Mouse (Mus musculus): ENCODE measurements around the gene Cabp4.
"Not testable (repeated sequence)": the region's sequence is repeated elsewhere in the genome, so short reads cannot be mapped to it uniquely, and the experiment has no call there.

Gene Cabp4

DNA sequence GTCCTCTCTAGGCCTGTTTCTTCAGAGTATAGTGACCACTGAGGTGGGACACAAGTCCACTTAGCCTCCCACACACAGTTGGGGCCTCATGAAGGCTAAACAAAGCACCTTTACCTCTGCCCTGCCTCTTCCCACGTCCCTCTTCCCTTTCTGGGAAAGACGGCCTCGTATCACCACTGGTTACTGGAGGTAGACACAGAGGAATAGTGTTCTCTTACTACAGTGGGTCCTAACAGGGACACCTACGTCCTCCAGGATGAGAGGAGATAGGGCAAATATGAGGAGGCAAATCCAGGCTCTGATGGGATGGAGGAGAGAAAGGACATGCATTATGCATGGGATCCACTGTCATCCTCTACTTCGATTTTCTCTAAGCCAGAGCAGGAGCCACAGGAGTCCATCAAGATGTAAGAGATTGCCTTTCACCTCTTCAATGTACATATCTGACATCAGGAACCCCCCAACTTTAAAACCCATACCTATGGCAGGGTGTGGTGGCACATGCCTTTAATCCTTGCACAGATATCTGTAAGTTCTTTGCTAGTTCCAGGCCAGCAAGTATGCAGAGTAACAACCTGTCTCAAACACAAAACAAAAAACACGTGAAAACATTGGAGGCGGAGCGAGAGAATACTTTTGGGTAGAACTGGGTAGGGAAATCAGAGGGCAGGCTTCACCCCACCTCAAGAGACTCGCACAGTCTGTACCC, 4.1 kb upstream of the Cabp4 start:
- DNase-seq (ENCODE audit: low spot score in 2 of 2): no peak

GRCm38 (mm10) chr19:4147022-4147405, 3.2 kb upstream of the Cabp4 start:
- DNase-seq (ENCODE audit: low spot score in 2 of 2): no peak

DNA sequence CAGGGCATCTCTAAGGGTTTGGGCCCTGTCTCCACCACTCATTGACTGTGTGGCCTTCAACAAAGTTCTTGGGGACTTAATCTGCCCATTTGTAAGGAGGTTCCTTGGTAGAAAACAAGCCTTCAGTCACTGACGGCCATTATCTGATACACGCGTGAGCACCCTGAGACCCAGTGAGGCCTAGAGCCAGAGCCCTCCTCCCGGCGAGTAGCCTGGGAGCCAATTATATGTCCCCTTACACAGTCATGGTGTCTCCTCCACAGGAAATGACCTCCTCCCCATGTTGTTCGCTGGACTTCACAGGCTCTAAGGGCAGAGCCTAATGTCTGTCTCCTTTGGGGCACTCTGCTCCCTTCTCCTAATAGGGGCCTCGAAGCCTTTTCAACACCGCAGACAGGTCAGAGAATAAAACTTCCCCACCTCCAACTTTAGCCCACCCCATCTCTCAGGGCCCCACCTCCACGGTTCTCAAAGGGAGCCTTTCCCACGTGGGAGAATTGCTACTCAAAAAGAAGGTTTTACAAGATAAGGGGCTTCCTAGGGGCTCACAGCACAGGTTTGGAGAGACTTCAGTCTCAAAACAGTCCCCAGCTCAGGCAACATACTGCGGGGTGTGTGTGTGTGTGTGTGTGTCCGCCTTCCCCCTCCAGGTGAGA, 2.7 kb upstream of the Cabp4 start:
- DNase-seq (ENCODE audit: low spot score in 2 of 2): no peak

DNA sequence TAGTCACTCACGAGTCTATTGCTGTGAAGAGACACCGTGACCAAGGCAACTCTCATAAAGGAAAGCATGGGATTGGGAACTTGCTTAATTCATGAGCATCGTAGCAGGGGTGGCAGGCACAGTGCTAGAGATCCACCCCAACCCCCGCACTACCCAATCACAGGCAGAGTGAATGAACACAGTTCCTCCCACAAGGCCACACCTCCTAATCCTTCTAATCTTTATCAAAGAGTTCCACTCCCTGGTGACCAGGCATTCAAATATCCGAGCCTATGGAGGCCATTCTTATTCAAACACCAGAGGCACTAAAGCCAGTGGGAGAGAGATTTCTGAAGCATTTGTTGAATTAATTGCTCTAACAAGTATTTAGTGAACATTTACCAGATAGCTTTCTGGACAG, 2.1 kb upstream of the Cabp4 start:
- DNase-seq (ENCODE audit: low spot score in 2 of 2): no peak

GRCm38 (mm10) chr19:4144550-4145498, 991 bp upstream of the Cabp4 start:
- no peak for DNase-seq (ENCODE audit: low spot score in 2 of 2)

DNA sequence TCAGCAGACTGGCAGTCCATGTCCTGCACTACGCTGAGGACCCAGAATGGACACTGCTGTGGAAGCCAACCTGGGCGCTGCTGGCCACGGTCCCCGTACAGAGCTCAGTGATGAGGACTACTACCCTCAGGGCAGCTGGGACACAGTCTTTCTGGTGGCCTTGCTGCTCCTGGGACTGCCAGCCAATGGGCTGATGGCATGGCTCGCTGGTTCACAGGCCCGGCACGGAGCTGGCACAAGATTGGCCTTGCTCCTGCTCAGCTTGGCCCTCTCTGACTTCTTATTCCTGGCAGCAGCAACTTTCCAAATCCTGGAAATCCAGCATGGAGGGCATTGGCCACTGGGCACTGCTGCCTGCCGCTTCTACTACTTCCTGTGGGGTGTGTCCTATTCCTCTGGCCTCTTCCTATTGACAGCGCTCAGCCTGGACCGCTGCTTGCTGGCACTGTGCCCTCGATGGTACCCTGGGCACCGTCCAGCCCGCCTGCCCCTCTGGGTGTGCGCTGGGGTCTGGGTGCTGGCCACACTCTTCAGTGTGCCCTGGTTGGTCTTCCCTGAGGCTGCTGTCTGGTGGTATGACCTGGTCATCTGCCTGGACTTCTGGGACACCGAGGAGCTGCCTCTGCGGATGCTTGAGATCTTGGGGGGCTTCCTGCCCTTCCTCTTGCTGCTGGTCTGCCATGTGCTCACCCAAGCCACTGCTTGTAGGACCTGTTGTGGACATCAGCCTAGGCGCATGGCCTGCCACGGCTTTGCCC, 1.2 kb downstream of the Cabp4 start:
- no peak for DNase-seq (ENCODE audit: low spot score in 2 of 2)

- no peak for DNase-seq (ENCODE audit: low spot score in 2 of 2)
Measured at GRCm38 (mm10) chr19:4140147-4140546, 3.7 kb downstream of the Cabp4 start.

DNA sequence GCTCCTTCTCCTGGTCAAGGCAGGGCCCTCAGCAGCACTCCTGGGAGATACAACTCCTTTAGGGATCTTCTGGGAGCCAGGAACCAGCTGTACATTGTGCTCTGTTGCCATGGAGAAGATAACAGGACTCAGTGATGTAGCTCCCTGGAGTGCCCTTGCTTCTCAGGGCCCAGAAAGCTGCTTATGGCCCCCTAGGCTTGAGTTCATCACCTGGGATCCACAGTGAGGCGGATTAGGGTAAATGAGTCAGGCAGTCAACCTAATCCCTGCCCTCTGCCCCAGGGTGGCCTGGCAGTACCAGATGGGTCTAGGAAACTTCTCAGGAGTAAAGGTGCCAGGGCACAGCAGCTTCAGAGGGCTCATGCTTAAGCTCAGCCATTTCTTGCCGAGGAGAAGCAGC, 4.4 kb downstream of the Cabp4 start, which contains the start of gene Gpr152:
Gpr152 (plus strand) TSS at position 342 of the 400 bp plus-strand sequence.
- DNase-seq (ENCODE audit: low spot score in 2 of 2): no peak

DNA sequence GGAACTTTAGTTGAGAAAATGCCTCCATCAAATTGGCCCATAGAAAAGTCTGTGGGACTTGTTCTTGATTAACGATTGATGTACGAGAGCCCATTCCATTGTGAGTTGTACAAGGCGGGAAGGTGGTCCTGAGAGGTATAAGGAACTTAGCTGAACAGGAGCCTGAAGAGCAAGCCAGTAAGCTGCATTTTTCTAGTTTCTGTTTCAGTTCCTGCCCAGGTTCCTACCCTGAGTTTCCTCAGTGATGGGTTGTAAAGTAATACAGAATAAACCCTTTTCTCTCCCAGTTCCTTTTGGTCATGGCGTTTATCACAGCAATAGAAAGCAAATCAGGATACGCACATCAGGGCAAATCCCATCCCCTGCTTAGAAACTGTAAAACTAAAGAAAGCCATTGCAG, 5.9 kb downstream of the Cabp4 start:
- no peak for DNase-seq (ENCODE audit: low spot score in 2 of 2)

GRCm38 (mm10) chr19:4136463-4136862, 7.4 kb downstream of the Cabp4 start:
- DNase-seq (ENCODE audit: low spot score in 2 of 2): no peak

DNA sequence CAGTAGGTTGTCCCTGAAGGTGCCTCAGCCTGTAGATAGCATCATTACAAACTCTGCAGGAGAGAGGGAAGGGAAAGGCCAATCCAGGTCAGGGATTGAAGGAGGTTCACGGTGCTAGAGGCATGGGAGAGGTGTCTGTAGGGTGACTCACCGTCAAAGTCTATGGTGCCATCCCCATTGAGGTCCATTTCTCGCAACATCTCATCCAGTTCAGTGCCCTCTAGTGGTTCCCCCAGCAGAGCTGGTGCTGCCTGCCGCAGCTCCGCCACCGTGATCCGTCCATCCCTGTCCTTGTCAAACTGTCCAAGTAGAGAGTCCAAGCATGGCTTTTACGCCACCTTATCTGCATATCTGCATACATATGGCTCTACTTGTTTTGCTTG, 7.9 kb downstream of the Cabp4 start:
- DNase-seq (ENCODE audit: low spot score in 2 of 2): not testable (repeated sequence)

GRCm38 (mm10) chr19:4135229-4135962, 8.4 kb downstream of the Cabp4 start:
- DNase-seq (ENCODE audit: low spot score in 2 of 2): not testable (repeated sequence)

DNA sequence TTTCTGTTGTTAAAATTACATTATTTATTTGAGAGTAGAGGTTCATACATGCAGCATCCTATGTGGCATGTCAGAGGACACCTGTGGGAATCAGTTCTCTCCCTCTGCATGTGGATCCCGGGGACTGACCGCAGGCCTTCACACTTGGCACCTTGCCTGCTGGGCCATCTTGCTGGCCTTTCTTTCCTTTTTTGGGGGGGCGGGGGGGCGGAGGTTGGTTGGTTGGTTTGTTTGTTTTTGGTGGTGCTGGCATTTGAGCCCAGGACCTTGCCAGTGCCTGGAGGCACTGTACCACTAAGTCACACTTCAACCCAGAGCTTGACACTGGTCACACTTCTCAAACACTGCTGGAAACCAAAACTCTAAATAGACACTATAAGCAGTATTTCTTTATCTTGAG, 9.5 kb downstream of the Cabp4 start:
- no peak for DNase-seq (ENCODE audit: low spot score in 2 of 2)

DNA sequence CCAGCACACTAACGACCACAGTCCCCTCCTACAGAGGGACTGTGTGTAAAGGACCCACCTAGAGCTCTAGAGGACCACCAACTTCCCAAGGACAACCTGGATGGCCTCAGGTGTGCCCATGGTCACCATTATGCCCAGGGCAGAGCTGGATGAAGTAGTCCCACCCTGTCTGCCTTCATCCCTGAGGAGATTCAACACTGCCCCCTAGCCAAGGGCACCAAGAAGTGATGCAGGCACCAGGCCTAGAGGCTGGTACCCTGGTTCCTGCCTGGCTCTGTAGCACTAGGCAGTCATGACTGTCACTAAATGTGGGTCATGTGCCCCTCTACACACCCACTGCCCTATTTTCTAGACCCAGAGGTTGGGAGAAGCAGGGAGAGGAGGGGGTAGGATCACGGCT, 12.1 kb downstream of the Cabp4 start:
- DNase-seq (ENCODE audit: low spot score in 2 of 2): no peak

DNA sequence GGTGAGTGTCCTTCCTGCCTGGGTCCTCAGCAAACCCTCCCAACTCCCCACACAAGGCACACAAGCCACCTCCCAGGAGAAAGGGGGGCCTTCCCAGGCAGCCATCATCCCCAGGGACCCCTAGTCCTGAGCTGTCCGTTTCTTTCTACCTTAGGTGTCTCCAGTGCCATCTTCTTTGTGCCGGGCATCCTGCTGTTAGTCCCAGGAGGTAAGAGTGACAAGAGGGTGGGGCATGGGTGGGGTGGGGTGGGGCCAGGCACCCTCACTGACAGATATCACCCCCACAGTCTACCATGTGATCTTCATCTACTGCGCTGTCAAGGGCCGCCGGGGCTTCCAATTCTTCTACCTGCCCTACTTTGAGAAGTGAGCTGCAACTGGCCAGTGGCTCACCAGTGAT, 12.8 kb downstream of the Cabp4 start:
- DNase-seq (ENCODE audit: low spot score in 2 of 2): no peak

- DNase-seq (ENCODE audit: low spot score in 2 of 2): no peak
Measured at GRCm38 (mm10) chr19:4130106-4130505, 13.7 kb downstream of the Cabp4 start.

- no peak for DNase-seq (ENCODE audit: low spot score in 2 of 2)
Measured at GRCm38 (mm10) chr19:4129462-4129861, 14.4 kb downstream of the Cabp4 start.

DNA sequence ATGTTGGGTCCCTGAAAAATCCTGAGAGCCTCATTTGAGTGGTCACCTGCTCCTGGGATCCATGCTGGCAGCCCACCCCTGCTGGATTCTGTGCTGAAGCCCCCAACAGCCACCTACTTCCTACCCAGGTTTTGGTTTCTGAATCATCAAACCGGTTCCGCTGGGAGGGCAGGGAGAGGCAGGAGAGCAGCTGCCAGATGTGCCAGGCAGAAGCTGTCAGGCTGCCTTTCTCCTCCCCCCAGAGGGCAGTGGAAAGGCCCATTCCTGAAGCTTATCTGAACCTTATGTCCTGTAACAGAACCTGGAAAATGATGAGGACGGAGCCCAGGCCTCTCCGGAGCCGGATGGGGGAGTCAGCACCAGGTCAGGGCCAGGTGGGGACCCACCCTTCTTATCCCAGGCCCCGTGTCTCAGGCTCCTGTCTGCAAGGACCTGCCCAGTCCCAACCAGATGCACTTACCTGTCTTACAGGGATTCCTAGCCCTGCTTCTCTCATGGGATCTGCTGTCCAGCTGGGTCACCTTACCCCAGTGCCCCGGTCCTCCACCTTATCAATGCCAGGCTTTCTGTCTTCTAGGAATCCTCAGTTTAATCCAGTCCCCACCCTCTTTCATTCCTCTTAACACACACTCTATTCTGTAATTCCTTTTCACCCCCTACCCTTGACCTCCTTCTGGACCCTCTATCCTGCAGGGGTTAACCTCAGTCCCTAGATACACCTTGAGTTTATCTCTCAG, 16.9 kb downstream of the Cabp4 start:
- DNase-seq (ENCODE audit: low spot score in 2 of 2): no peak

- peak; percentile 96 to 97 for DNase-seq (ENCODE audit: low spot score in 2 of 2)
Measured at GRCm38 (mm10) chr19:4125741-4126696, 17.8 kb downstream of the Cabp4 start, which contains the start of gene Aip. TSS of gene Aip (minus strand) at chr19:4125858.

Measured in frontal cortex, postnatal 36 days (tissue).